Mouse (Mus musculus): Measurements from ENCODE around the gene Gsg1l. TPM values are rescaled to one million over a fixed set of nuclear protein-coding genes. Genes with fewer than 3 reads are reported as not detected.

Gene Gsg1l
- polyA plus RNA-seq, 1 experiment: not detected

GRCm38 (mm10) chr7:125989969-125990368, 92.2 kb downstream of the Gsg1l start:
- Histone ChIP-seq H3K4me3 (ENCODE audit: insufficient read depth, low read depth, low read length) (no peak overlapping the region), H3K4me1 (ENCODE audit: control insufficient read depth, insufficient read depth, insufficient read length, low read length) (peaks cover 8% of the 10 kb centered on the region; the same call in 1 of the 2 replicates), H3K27ac (replicated peaks; ENCODE audit: low read depth, low read length) (no peak overlapping the region)

DNA sequence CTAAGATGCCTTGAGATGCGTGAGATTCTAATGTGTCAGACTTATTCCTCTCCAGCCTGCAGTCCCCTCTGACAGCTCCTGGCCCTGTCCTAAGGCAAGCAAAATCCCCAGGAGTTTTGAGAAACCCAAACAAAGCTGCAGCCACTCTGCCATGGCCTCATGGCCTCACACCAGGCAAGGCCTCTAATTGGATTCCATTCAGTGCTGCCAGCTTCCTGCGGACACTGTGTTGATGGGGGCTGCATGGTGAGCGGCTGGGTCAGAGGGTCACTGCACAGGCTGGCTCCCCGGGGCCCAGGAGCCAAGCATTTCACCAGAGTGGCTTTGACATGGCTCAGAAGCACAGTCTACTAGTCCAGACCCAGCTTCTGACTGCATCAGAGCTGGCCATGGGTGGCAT, 92.7 kb downstream of the Gsg1l start:
- Histone ChIP-seq H3K27ac (replicated peaks; ENCODE audit: low read depth, low read length) (no peak overlapping the region), H3K4me3 (ENCODE audit: insufficient read depth, low read depth, low read length) (no peak overlapping the region), H3K4me1 (ENCODE audit: control insufficient read depth, insufficient read depth, insufficient read length, low read length) (peaks cover 8% of the 10 kb centered on the region; the same call in 1 of the 2 replicates)

DNA sequence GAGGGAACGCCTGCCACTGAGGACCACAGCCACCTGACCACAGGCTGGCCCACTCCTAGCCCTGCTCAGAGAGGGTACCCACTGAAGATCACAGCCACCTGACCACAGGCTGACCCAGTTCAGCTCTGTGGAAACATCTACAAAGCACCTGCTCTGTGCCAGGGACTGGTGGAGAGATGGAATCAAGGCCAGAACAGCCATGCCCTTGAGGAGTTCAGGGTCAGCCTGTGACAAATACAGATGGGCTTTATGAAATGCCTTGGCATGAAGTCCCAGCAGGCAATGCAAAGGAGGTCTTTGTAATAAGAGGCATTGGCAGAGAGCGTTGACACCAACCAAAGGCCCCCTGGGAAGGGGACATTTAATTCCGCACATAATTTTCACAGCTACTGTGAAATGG, 93.9 kb downstream of the Gsg1l start:
- peaks cover 8% of the 10 kb centered on the region; the same call in 1 of the 2 replicates for H3K4me1 ChIP-seq (ENCODE audit: control insufficient read depth, insufficient read depth, insufficient read length, low read length)
- H3K27ac ChIP-seq (replicated peaks; ENCODE audit: low read depth, low read length): no peak overlapping the region
- no peak overlapping the region for H3K4me3 ChIP-seq (ENCODE audit: insufficient read depth, low read depth, low read length)

GRCm38 (mm10) chr7:125987117-125987516, 95.1 kb downstream of the Gsg1l start:
- Histone ChIP-seq H3K4me3 (ENCODE audit: insufficient read depth, low read depth, low read length) (no peak overlapping the region), H3K27ac (replicated peaks; ENCODE audit: low read depth, low read length) (no peak overlapping the region), H3K4me1 (ENCODE audit: control insufficient read depth, insufficient read depth, insufficient read length, low read length) (peaks cover 8% of the 10 kb centered on the region; the same call in 1 of the 2 replicates)

DNA sequence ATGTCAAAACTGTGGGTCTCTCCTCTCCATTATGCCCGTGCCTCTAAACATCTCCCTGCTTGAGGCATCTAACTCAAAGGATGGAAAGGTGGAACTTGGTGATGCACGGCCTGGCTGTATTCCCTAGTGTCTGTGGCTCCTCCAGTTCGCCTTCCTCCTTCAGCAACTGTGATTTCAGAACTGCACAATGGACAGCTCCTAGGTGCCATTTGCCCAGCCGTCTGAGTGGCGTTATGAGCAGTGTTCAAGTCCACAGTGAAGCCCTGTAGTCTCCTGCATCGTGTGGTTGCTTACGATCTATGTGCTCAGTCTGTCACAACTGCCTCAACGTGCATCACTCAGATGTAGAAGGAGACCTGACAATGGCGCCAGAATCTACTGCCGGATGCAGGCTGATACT, 96.6 kb downstream of the Gsg1l start:
- H3K27ac ChIP-seq (replicated peaks; ENCODE audit: low read depth, low read length): no peak overlapping the region
- H3K4me1 ChIP-seq (ENCODE audit: control insufficient read depth, insufficient read depth, insufficient read length, low read length): peaks cover 8% of the 10 kb centered on the region; the same call in 1 of the 2 replicates
- H3K4me3 ChIP-seq (ENCODE audit: insufficient read depth, low read depth, low read length): no peak overlapping the region

DNA sequence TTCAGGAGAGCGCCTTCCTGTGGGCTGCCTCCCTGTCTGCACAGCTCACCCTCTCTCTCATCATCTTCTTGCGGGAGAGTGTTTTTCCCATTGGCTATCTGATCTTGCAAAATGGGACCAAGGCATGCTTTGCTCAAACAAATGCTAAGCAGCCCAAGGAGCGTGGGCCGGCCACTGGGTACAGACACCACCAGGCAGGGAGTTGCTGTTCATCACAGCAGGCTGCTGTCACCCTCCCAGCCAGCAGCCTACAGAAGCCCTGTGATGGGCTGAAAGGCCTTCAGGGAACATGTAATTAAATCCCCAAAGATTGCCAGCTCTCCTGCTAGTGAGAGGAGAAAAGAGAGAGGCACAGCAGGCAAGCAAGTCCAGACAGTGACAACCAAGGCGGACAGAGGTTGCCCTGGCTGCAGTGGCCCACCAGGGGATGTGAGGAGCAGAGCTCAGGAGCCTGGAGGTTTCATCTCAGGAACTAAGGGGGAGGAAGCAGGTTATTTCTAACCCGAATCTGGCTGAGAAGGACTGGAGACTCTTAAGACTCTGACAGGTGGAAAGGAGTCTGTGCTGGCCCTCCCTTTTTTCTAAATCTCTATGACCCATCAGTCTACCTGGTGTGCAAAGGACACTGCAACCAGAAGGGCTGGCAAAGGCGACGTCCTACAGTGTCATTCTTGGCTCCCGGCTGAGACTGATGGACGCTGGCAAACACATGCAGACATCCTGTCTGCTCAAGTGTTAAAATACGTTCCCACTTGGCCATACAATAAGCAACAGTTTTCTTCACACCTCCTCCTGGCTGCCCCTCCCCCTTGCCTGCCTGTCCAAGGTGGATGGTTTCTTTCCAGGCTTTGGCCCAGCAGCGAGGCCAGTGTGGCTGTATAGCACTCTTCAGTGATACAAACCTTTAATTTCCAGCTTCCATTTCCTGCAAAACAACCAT, 98.0 kb downstream of the Gsg1l start:
- no peak overlapping the region for H3K4me3 ChIP-seq (ENCODE audit: insufficient read depth, low read depth, low read length)
- no peak overlapping the region for H3K27ac ChIP-seq (replicated peaks; ENCODE audit: low read depth, low read length)
- H3K4me1 ChIP-seq (ENCODE audit: control insufficient read depth, insufficient read depth, insufficient read length, low read length): peaks cover 5% of the 10 kb centered on the region; the same call in 1 of the 2 replicates

DNA sequence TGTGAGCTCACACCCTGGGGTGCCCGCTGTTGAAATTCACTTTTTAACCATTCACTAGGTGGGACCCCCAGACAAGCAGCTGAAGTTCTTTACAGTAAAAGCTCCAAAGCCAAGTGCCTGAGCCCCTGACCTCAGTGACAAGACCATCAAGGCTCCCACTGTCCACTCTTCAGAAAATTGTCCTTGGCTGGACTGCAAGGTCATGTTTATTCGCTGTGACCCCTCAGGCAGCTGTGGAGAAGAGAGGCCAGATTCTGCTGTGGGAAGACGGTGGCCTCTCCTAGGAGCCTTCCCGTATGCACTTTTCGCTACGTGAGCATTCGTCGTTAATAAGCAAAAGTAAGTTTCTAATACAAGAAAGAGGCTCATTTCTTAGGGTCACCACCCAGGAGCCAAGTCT, 102.6 kb downstream of the Gsg1l start:
- no peaks in the 10 kb centered on the region for H3K4me1 ChIP-seq (ENCODE audit: control insufficient read depth, insufficient read depth, insufficient read length, low read length)
- H3K4me3 ChIP-seq (ENCODE audit: insufficient read depth, low read depth, low read length): no peak overlapping the region

GRCm38 (mm10) chr7:125976695-125977094, 105.5 kb downstream of the Gsg1l start:
- no peaks in the 10 kb centered on the region for H3K4me1 ChIP-seq (ENCODE audit: control insufficient read depth, insufficient read depth, insufficient read length, low read length)
- H3K4me3 ChIP-seq (ENCODE audit: insufficient read depth, low read depth, low read length): no peak overlapping the region
- no peak overlapping the region for H3K27ac ChIP-seq (replicated peaks; ENCODE audit: low read depth, low read length)

More for the DNA sequence above, 102.6 kb downstream of the Gsg1l start:
- H3K27ac ChIP-seq (replicated peaks; ENCODE audit: low read depth, low read length): no peak overlapping the region

DNA sequence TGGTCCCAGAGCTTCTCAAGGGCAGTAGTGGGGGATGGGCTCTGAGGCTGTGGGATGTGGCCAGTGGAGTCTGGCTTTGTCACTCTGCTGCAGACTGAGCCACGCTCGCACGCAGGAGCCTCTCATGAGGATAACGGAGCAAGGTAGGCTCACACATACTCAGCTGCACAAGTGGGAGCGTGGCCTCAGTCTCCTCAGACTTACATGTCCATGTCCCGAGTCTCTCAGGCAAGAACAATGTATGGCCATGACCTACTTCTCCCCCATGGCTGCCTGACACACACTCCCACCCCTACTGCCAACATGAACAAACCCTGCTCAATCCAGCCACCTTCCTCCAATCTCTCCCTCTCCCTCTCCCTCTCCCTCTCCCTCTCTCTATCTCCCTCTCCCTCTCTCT, 106.8 kb downstream of the Gsg1l start:
- H3K27ac ChIP-seq (replicated peaks; ENCODE audit: low read depth, low read length): no peak overlapping the region
- no peak overlapping the region for H3K4me3 ChIP-seq (ENCODE audit: insufficient read depth, low read depth, low read length)
- H3K4me1 ChIP-seq (ENCODE audit: control insufficient read depth, insufficient read depth, insufficient read length, low read length): no peaks in the 10 kb centered on the region

- Histone ChIP-seq H3K4me1 (ENCODE audit: control insufficient read depth, insufficient read depth, insufficient read length, low read length) (no peaks in the 10 kb centered on the region), H3K27ac (replicated peaks; ENCODE audit: low read depth, low read length) (no peak overlapping the region), H3K4me3 (ENCODE audit: insufficient read depth, low read depth, low read length) (no peak overlapping the region)
Measured at GRCm38 (mm10) chr7:125973874-125974273, 108.3 kb downstream of the Gsg1l start.

- no peak overlapping the region for H3K4me3 ChIP-seq (ENCODE audit: insufficient read depth, low read depth, low read length)
- no peaks in the 10 kb centered on the region for H3K4me1 ChIP-seq (ENCODE audit: control insufficient read depth, insufficient read depth, insufficient read length, low read length)
- no peak overlapping the region for H3K27ac ChIP-seq (replicated peaks; ENCODE audit: low read depth, low read length)
Measured at GRCm38 (mm10) chr7:125972776-125973175, 109.4 kb downstream of the Gsg1l start.

GRCm38 (mm10) chr7:125972174-125972672, 110.0 kb downstream of the Gsg1l start:
- no peak overlapping the region for H3K4me3 ChIP-seq (ENCODE audit: insufficient read depth, low read depth, low read length)
- H3K27ac ChIP-seq (replicated peaks; ENCODE audit: low read depth, low read length): no peak overlapping the region
- no peaks in the 10 kb centered on the region for H3K4me1 ChIP-seq (ENCODE audit: control insufficient read depth, insufficient read depth, insufficient read length, low read length)

- H3K4me1 ChIP-seq (ENCODE audit: control insufficient read depth, insufficient read depth, insufficient read length, low read length): no peaks in the 10 kb centered on the region
- no peak overlapping the region for H3K27ac ChIP-seq (replicated peaks; ENCODE audit: low read depth, low read length)
- no peak overlapping the region for H3K4me3 ChIP-seq (ENCODE audit: insufficient read depth, low read depth, low read length)
Measured at GRCm38 (mm10) chr7:125969076-125969475, 113.1 kb downstream of the Gsg1l start.

DNA sequence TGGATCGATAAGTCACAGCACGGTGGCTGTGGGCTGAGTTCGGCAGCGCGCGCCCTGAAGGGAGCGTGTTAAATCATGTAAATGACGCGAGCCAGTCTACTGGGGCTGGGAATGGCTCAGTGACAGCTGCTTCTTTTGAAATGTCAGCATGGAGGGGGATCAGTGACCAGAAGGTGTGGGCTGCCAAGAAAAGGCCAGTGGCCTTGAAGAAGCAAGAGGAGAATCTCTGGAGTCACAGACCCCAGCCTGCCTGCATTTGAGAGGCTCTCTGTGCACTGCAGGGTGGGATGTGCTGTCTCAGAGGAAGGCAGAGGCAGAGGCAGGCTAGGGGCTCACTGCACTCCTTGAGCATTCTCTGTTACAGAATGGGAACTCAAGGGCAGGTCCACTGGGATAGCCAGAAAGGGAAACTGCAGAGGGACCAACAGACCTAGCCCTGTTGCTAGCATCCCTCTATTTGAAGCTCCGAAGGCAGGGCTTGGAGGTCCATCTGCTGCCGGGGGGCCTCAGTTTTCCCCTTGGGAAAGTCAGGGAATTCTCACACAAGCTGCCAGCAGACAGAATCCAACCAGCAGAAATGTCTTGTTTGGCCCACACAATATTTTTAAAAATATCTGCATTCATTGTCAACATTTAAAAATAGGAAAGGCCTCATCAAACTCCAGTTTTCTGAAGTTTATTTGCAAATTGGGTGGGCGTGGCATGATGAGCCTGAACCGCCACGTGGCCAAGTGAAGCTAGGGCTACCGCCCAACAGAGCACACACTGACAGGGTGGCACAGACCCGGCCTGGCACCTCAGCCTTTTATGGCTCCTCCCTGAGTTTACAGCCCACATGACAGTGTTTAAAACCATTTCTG, 115.6 kb downstream of the Gsg1l start:
- Histone ChIP-seq H3K4me3 (ENCODE audit: insufficient read depth, low read depth, low read length) (no peak overlapping the region), H3K27ac (replicated peaks; ENCODE audit: low read depth, low read length) (no peak overlapping the region), H3K4me1 (ENCODE audit: control insufficient read depth, insufficient read depth, insufficient read length, low read length) (no peaks in the 10 kb centered on the region)

- Histone ChIP-seq H3K27ac (replicated peaks; ENCODE audit: low read depth, low read length) (no peak overlapping the region), H3K4me1 (ENCODE audit: control insufficient read depth, insufficient read depth, insufficient read length, low read length) (no peaks in the 10 kb centered on the region), H3K4me3 (ENCODE audit: insufficient read depth, low read depth, low read length) (no peak overlapping the region)
Measured at GRCm38 (mm10) chr7:125964087-125964607, 118.1 kb downstream of the Gsg1l start.
